Mouse (Mus musculus) liver, adult 2 months (tissue): ENCODE measurements around the gene Neurog1.

ENCODE experiments used
- CTCF ChIP-seq: fragments of 200-500 bp; IDR thresholded peaks from 2 replicates; pipeline ENCODE4 v1.5.1; 2011; ENCODE audit warnings: low read depth, low read length, control low read depth
- POLR2A ChIP-seq: fragments of 200-500 bp; IDR thresholded peaks from 2 replicates; pipeline ENCODE4 v1.6.1; 2011; ENCODE audit warnings: low read length, control low read depth; ENCODE audit not compliant: insufficient read depth; ENCODE audit errors: extremely low read depth

DNA sequence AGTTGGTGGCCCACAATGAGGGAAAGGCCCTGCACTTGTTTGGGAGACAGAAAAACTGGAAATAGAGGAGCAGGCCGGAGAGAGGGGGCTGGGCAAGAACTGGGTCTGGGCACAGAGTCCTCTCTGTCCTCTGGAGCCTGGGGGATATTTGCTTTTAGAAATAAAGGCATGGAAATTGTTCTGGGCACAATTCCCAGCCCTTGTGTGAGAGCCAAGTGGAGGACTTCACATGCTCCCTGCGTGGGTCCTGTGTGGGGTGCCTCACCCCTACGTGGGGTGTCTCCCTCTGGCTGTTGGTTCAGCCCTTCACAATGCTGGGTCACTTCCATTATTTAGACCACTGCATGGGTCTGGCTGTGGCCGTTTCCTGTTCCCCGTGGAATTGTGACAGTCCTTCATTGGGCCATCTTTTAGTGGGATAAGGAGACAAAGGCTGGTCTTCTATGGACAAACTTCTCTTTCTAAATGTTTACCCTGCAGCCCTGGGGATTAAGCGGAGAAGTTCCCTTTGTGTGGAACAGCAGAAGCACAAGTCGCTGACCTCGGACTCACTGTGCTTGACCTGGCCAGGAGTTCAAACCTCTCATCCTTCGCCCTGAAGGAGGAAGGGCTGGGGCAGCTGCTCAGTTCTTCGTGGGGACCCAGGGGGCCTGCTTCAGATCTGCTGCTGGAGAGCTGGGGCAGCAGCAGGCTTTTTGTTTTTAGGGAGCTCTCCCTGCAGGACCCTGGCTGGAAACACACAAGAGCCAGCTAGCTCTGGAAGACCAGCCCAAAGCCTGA, 25.6 kb downstream of the Neurog1 start:
- TF ChIP-seq CTCF (no peak), POLR2A (no peak)
